Comparison of ENCODE assay signal across 26 mouse cellular contexts in the genomic region with DNA sequence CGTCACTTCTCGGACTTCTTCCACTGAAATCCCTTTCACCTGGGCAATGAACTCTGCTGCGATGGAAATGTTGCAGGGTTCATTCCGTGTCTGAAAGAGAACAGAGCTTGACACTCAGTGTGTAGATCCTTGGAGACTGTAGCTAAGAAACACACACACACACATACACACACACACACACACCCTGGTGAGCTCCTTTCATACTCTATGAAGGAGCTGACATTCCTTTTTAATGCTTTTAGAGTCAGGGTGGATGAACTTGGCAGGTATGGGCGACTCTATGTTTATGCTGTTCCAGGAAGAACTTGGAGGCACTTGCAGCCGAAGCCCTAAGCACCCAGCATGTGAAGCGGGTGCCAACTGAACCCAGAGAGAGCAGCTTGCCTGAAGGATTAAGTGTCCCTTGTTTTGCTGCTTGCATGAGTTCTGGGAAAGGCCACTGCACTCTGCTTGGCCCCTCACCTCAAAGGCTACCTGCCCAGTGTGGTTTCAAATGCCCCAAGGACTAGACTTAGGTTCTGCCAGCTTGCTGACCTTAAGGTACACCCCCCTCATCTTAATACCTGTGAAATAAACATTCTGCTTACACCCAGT. TPM values are rescaled to one million over a fixed set of nuclear protein-coding genes. Genes with fewer than 3 reads are reported as not detected.
DNase-seq lines count a peak whose midpoint lies in the region; ATAC-seq and TF ChIP-seq lines count a peak whose summit lies in the region.
"Had no signal": no experiment of that assay in that cellular context is flagged by ENCODE, and none has a peak within 500 bp of the region (broad histone marks: within the 10 kb centered on the region; RNA-seq: fewer than 3 reads in every experiment).

No protein-coding gene starts in this region.

- no peaks in the 10 kb centered on the region for H3K4me1 ChIP-seq in hindbrain, embryonic 15.5 days (replicated peaks)
- H3K4me1 ChIP-seq in hindbrain, embryonic 12.5 days, result no peaks in the 10 kb centered on the region
- no peaks in the 10 kb centered on the region for H3K4me1 ChIP-seq in kidney, embryonic 16.5 days (ENCODE audit: insufficient read depth, low read length)
- H3K4me1 ChIP-seq in stomach, embryonic 16.5 days (ENCODE audit: control insufficient read depth, insufficient read depth, low read length), result no peaks in the 10 kb centered on the region
- no peaks in the 10 kb centered on the region for H3K4me1 ChIP-seq in liver, postnatal 0 days (ENCODE audit: insufficient read depth)
- H3K4me1 ChIP-seq in heart, embryonic 11.5 days (ENCODE audit: control insufficient read depth, insufficient read depth, low read length), result no peaks in the 10 kb centered on the region
- H3K4me1 ChIP-seq: embryonic facial prominence, embryonic 13.5 days; forebrain, embryonic 15.5 days; heart, embryonic 13.5 days; limb, embryonic 13.5 days; lung, embryonic 15.5 days had no signal

- TF ChIP-seq CTCF in liver, postnatal 0 days (IDR thresholded peaks at IDR 0.05; ENCODE audit: low read depth), result no peak

- TF ChIP-seq EP300 in liver, postnatal 0 days (IDR thresholded peaks at IDR 0.05; ENCODE audit: low read depth), result no peak

- H3K36me3 ChIP-seq in hindbrain, embryonic 15.5 days, result no peaks in the 10 kb centered on the region
- no peaks in the 10 kb centered on the region for H3K36me3 ChIP-seq in hindbrain, embryonic 12.5 days
- no peaks in the 10 kb centered on the region for H3K36me3 ChIP-seq in kidney, embryonic 16.5 days (ENCODE audit: insufficient read depth, low read length)
- H3K36me3 ChIP-seq in stomach, embryonic 16.5 days (ENCODE audit: control insufficient read depth, insufficient read depth, low read length), result no peaks in the 10 kb centered on the region
- peaks cover 3% of the 10 kb centered on the region; the same call in 1 of the 2 replicates for H3K36me3 ChIP-seq in liver, postnatal 0 days (replicated peaks; ENCODE audit: insufficient read depth, low read length)
- H3K36me3 ChIP-seq in heart, embryonic 11.5 days (ENCODE audit: control insufficient read depth, insufficient read depth, low read length), result no peaks in the 10 kb centered on the region
- H3K36me3 ChIP-seq: embryonic facial prominence, embryonic 13.5 days; forebrain, embryonic 15.5 days; limb, embryonic 13.5 days; liver, embryonic 13.5 days; lung, embryonic 15.5 days had no signal

- DNase-seq in kidney, adult 9 months, result peak; percentile 21
- DNase-seq in gastrocnemius, adult 8-10 months (ENCODE audit: low spot score in 2 of 2), result peak; percentile 61 to 81
- no peak for DNase-seq in liver, postnatal 0 days
- DNase-seq: B cell, adult 2 months; cerebellum, adult 9-11 months; liver, embryonic 13.5 days; lung, postnatal 4 days; retina, postnatal 1 day; right cerebral cortex, postnatal 4 days; thymus, postnatal 14 days had no signal

- H3K9me3 ChIP-seq in hindbrain, embryonic 15.5 days, result no peaks in the 10 kb centered on the region
- H3K9me3 ChIP-seq in hindbrain, embryonic 12.5 days (replicated peaks), result no peaks in the 10 kb centered on the region
- H3K9me3 ChIP-seq in kidney, embryonic 16.5 days (ENCODE audit: low read length), result no peaks in the 10 kb centered on the region
- H3K9me3 ChIP-seq in stomach, embryonic 16.5 days (replicated peaks; ENCODE audit: control insufficient read depth, low read length), result no peaks in the 10 kb centered on the region
- H3K9me3 ChIP-seq in liver, postnatal 0 days (ENCODE audit: low read length), result no peaks in the 10 kb centered on the region
- no peaks in the 10 kb centered on the region for H3K9me3 ChIP-seq in heart, embryonic 11.5 days (replicated peaks; ENCODE audit: control insufficient read depth, low read length)
- H3K9me3 ChIP-seq: embryonic facial prominence, embryonic 13.5 days; forebrain, embryonic 15.5 days; heart, embryonic 13.5 days; limb, embryonic 13.5 days; liver, embryonic 13.5 days; lung, embryonic 15.5 days had no signal

- no peaks in the 10 kb centered on the region for H3K27me3 ChIP-seq in hindbrain, embryonic 15.5 days
- H3K27me3 ChIP-seq in hindbrain, embryonic 12.5 days, result no peaks in the 10 kb centered on the region
- 0 out of 2 replicates have a peak, but pooled peaks cover 5% of the 10 kb centered on the region for H3K27me3 ChIP-seq in kidney, embryonic 16.5 days (ENCODE audit: insufficient read depth, low read length)
- H3K27me3 ChIP-seq in stomach, embryonic 16.5 days (ENCODE audit: control insufficient read depth, insufficient read depth, low read length), result no peaks in the 10 kb centered on the region
- no peaks in the 10 kb centered on the region for H3K27me3 ChIP-seq in liver, postnatal 0 days (ENCODE audit: insufficient read depth, low read length)
- H3K27me3 ChIP-seq in heart, embryonic 11.5 days (ENCODE audit: control insufficient read depth, insufficient read depth, low read length), result no peaks in the 10 kb centered on the region
- H3K27me3 ChIP-seq: embryonic facial prominence, embryonic 13.5 days; forebrain, embryonic 15.5 days; heart, embryonic 13.5 days; limb, embryonic 13.5 days; liver, embryonic 13.5 days; lung, embryonic 15.5 days had no signal

- H3K4me2 ChIP-seq in hindbrain, embryonic 15.5 days, result no peak overlapping the region
- no peak overlapping the region for H3K4me2 ChIP-seq in hindbrain, embryonic 12.5 days (replicated peaks)
- no peak overlapping the region for H3K4me2 ChIP-seq in kidney, embryonic 16.5 days (replicated peaks; ENCODE audit: low read depth, low read length)
- H3K4me2 ChIP-seq in stomach, embryonic 16.5 days (ENCODE audit: low read depth, low read length), result no peak overlapping the region
- H3K4me2 ChIP-seq in liver, postnatal 0 days (ENCODE audit: low read depth, low read length), result no peak overlapping the region
- no peak overlapping the region for H3K4me2 ChIP-seq in heart, embryonic 11.5 days
- H3K4me2 ChIP-seq: embryonic facial prominence, embryonic 13.5 days; forebrain, embryonic 15.5 days; heart, embryonic 13.5 days; limb, embryonic 13.5 days; liver, embryonic 13.5 days; lung, embryonic 15.5 days had no signal

- H3K27ac ChIP-seq in hindbrain, embryonic 15.5 days (replicated peaks), result no peak overlapping the region
- no peak overlapping the region for H3K27ac ChIP-seq in hindbrain, embryonic 12.5 days
- no peak overlapping the region for H3K27ac ChIP-seq in kidney, embryonic 16.5 days (ENCODE audit: low read length)
- no peak overlapping the region for H3K27ac ChIP-seq in stomach, embryonic 16.5 days (ENCODE audit: low read length)
- no peak overlapping the region for H3K27ac ChIP-seq in liver, postnatal 0 days (ENCODE audit: low read depth)
- H3K27ac ChIP-seq in heart, embryonic 11.5 days (ENCODE audit: low read depth, low read length), result no peak overlapping the region
- H3K27ac ChIP-seq: embryonic facial prominence, embryonic 13.5 days; forebrain, embryonic 15.5 days; heart, embryonic 13.5 days; limb, embryonic 13.5 days; lung, embryonic 15.5 days had no signal

- no peak overlapping the region for H3K9ac ChIP-seq in hindbrain, embryonic 15.5 days
- no peak overlapping the region for H3K9ac ChIP-seq in hindbrain, embryonic 12.5 days
- H3K9ac ChIP-seq in kidney, embryonic 16.5 days (replicated peaks; ENCODE audit: low read length), result no peak overlapping the region
- no peak overlapping the region for H3K9ac ChIP-seq in stomach, embryonic 16.5 days (ENCODE audit: low read length)
- no peak overlapping the region for H3K9ac ChIP-seq in liver, postnatal 0 days (replicated peaks)
- H3K9ac ChIP-seq in heart, embryonic 11.5 days (ENCODE audit: low read depth, low read length), result no peak overlapping the region
- H3K9ac ChIP-seq: embryonic facial prominence, embryonic 13.5 days; forebrain, embryonic 15.5 days; heart, embryonic 13.5 days; limb, embryonic 13.5 days; liver, embryonic 13.5 days; lung, embryonic 15.5 days had no signal

- H3K4me3 ChIP-seq in hindbrain, embryonic 15.5 days, result no peak overlapping the region
- H3K4me3 ChIP-seq in hindbrain, embryonic 12.5 days, result no peak overlapping the region
- H3K4me3 ChIP-seq in kidney, embryonic 16.5 days (ENCODE audit: low read length), result no peak overlapping the region
- no peak overlapping the region for H3K4me3 ChIP-seq in stomach, embryonic 16.5 days (replicated peaks; ENCODE audit: low read length)
- no peak overlapping the region for H3K4me3 ChIP-seq in liver, postnatal 0 days (ENCODE audit: low read depth, low read length)
- no peak overlapping the region for H3K4me3 ChIP-seq in heart, embryonic 11.5 days (ENCODE audit: low read depth, low read length)
- H3K4me3 ChIP-seq: embryonic facial prominence, embryonic 13.5 days; forebrain, embryonic 15.5 days; heart, embryonic 13.5 days; limb, embryonic 13.5 days; liver, embryonic 13.5 days; lung, embryonic 15.5 days had no signal

- WGBS in hindbrain, embryonic 15.5 days, result 67% methylated on average over 7 of the region's 7 CpGs
- 71% methylated on average over 7 of the region's 7 CpGs for WGBS in hindbrain, embryonic 12.5 days
- 79% methylated on average over 7 of the region's 7 CpGs for WGBS in kidney, embryonic 16.5 days
- 59% methylated on average over 7 of the region's 7 CpGs for WGBS in stomach, embryonic 16.5 days
- 72% methylated on average over 7 of the region's 7 CpGs for WGBS in liver, postnatal 0 days (ENCODE audit: insufficient replicate concordance)
- 73% methylated on average over 7 of the region's 7 CpGs for WGBS in heart, embryonic 11.5 days (ENCODE audit: insufficient replicate concordance)

- ATAC-seq in hindbrain, embryonic 15.5 days (ENCODE audit: low FRiP score, low read depth), result peak; percentile 63; the same call in 1 of the 2 replicates
- no peak for ATAC-seq in hindbrain, embryonic 12.5 days (ENCODE audit: low FRiP score)
- ATAC-seq in kidney, embryonic 16.5 days (ENCODE audit: low FRiP score, low TSS enrichment), result no peak
- ATAC-seq in stomach, embryonic 16.5 days (ENCODE audit: insufficient read depth, low FRiP score), result peak; percentile 53; the same call in 1 of the 2 replicates
- ATAC-seq in liver, postnatal 0 days, result no peak
- no peak for ATAC-seq in heart, embryonic 11.5 days (replicated peaks; ENCODE audit: insufficient number of reproducible peaks, low FRiP score, low TSS enrichment)
- ATAC-seq: forebrain, embryonic 15.5 days had no signal

RNA-seq across cellular contexts. Expression of a gene that starts 9.9 kb away (rescaled TPM):
- not detected in 2 replicates for polyA plus RNA-seq in hindbrain, embryonic 15.5 days (2015; fragmentation: Nextera tagmentation; extraction: Ambion mirVana)
- not detected in 2 replicates for polyA plus RNA-seq in hindbrain, embryonic 12.5 days (2016; fragmentation: Nextera tagmentation; extraction: Ambion mirVana)
- polyA plus RNA-seq in kidney, embryonic 16.5 days (2015; fragmentation: Nextera tagmentation; extraction: Ambion mirVana), result not detected in 2 replicates
- total RNA-seq in gastrocnemius, adult 8-10 months (2022), result not detected
- not detected in 2 replicates for polyA plus RNA-seq in stomach, embryonic 16.5 days (2015; fragmentation: Nextera tagmentation; extraction: Ambion mirVana)
- polyA plus RNA-seq in liver, postnatal 0 days (2015; fragmentation: Nextera tagmentation; extraction: Ambion mirVana), result 0.49 TPM in 1 of 2 replicates, not detected in the other
- polyA plus RNA-seq in heart, embryonic 11.5 days (2014; fragmentation: Nextera tagmentation; extraction: Ambion mirVana), result 0.86 TPM in 1 of 2 replicates, not detected in the other
- total RNA-seq: heart, postnatal 25 days; layer of hippocampus, postnatal 25 days; left cerebral cortex, postnatal 10 days; monocyte, adult 5-6 weeks had no signal
- polyA plus RNA-seq: embryonic facial prominence, embryonic 13.5 days; forebrain, embryonic 15.5 days; heart, embryonic 13.5 days; large intestine, adult 2 months; limb, embryonic 13.5 days; liver, embryonic 13.5 days; lung, embryonic 15.5 days; neural tube, embryonic 11.5 days had no signal

RNA-seq across cellular contexts. Expression of a gene that starts 16.4 kb away (rescaled TPM):
- 14.5 TPM in 2 replicates for polyA plus RNA-seq in hindbrain, embryonic 15.5 days (2015; fragmentation: Nextera tagmentation; extraction: Ambion mirVana)
- polyA plus RNA-seq in hindbrain, embryonic 12.5 days (2016; fragmentation: Nextera tagmentation; extraction: Ambion mirVana), result 14.5 and 17.6 TPM in 2 replicates
- polyA plus RNA-seq in kidney, embryonic 16.5 days (2015; fragmentation: Nextera tagmentation; extraction: Ambion mirVana), result 13.1 and 14.4 TPM in 2 replicates
- 10 to 100 TPM in 3 of 4 experiments, 1 to 10 TPM in 1; 9.9 to 16.6 (median 13.7) TPM for total RNA-seq in gastrocnemius, adult 8-10 months (2022)
- polyA plus RNA-seq in stomach, embryonic 16.5 days (2015; fragmentation: Nextera tagmentation; extraction: Ambion mirVana), result 14.1 and 15.1 TPM in 2 replicates
- polyA plus RNA-seq in liver, postnatal 0 days (2015; fragmentation: Nextera tagmentation; extraction: Ambion mirVana), result 6.0 and 6.5 TPM in 2 replicates
- 19.6 and 20.3 TPM in 2 replicates for polyA plus RNA-seq in heart, embryonic 11.5 days (2014; fragmentation: Nextera tagmentation; extraction: Ambion mirVana)

RNA-seq across cellular contexts. Expression of a gene that starts 16.5 kb away (rescaled TPM):
- polyA plus RNA-seq in hindbrain, embryonic 15.5 days (2015; fragmentation: Nextera tagmentation; extraction: Ambion mirVana), result 4.6 and 4.9 TPM in 2 replicates
- polyA plus RNA-seq in hindbrain, embryonic 12.5 days (2016; fragmentation: Nextera tagmentation; extraction: Ambion mirVana), result 12.6 and 15.8 TPM in 2 replicates
- polyA plus RNA-seq in kidney, embryonic 16.5 days (2015; fragmentation: Nextera tagmentation; extraction: Ambion mirVana), result 21.9 and 25.5 TPM in 2 replicates
- total RNA-seq in gastrocnemius, adult 8-10 months (2022), result under 1 TPM; 0.12 to 0.70 (median 0.32) TPM
- polyA plus RNA-seq in stomach, embryonic 16.5 days (2015; fragmentation: Nextera tagmentation; extraction: Ambion mirVana), result 15.6 and 17.9 TPM in 2 replicates
- polyA plus RNA-seq in liver, postnatal 0 days (2015; fragmentation: Nextera tagmentation; extraction: Ambion mirVana), result 5.2 and 5.7 TPM in 2 replicates
- 12.7 and 14.0 TPM in 2 replicates for polyA plus RNA-seq in heart, embryonic 11.5 days (2014; fragmentation: Nextera tagmentation; extraction: Ambion mirVana)

RNA-seq across cellular contexts. Expression of a gene that starts 20.4 kb away (rescaled TPM):
- polyA plus RNA-seq in hindbrain, embryonic 15.5 days (2015; fragmentation: Nextera tagmentation; extraction: Ambion mirVana), result 9.9 and 10.2 TPM in 2 replicates
- polyA plus RNA-seq in hindbrain, embryonic 12.5 days (2016; fragmentation: Nextera tagmentation; extraction: Ambion mirVana), result 9.1 and 9.6 TPM in 2 replicates
- 6.0 and 6.2 TPM in 2 replicates for polyA plus RNA-seq in kidney, embryonic 16.5 days (2015; fragmentation: Nextera tagmentation; extraction: Ambion mirVana)
- total RNA-seq in gastrocnemius, adult 8-10 months (2022), result 10 to 100 TPM in 2 of 4 experiments, 1 to 10 TPM in 2; 8.3 to 17.1 (median 10.4) TPM
- polyA plus RNA-seq in stomach, embryonic 16.5 days (2015; fragmentation: Nextera tagmentation; extraction: Ambion mirVana), result 3.5 and 5.1 TPM in 2 replicates
- 2.6 and 3.0 TPM in 2 replicates for polyA plus RNA-seq in liver, postnatal 0 days (2015; fragmentation: Nextera tagmentation; extraction: Ambion mirVana)
- 5.4 and 5.6 TPM in 2 replicates for polyA plus RNA-seq in heart, embryonic 11.5 days (2014; fragmentation: Nextera tagmentation; extraction: Ambion mirVana)

RNA-seq across cellular contexts. Expression of a gene that starts 51.3 kb away (rescaled TPM):
- 2.0 and 2.3 TPM in 2 replicates for polyA plus RNA-seq in hindbrain, embryonic 15.5 days (2015; fragmentation: Nextera tagmentation; extraction: Ambion mirVana)
- 2.8 and 3.8 TPM in 2 replicates for polyA plus RNA-seq in hindbrain, embryonic 12.5 days (2016; fragmentation: Nextera tagmentation; extraction: Ambion mirVana)
- 13.5 and 14.6 TPM in 2 replicates for polyA plus RNA-seq in kidney, embryonic 16.5 days (2015; fragmentation: Nextera tagmentation; extraction: Ambion mirVana)
- total RNA-seq in gastrocnemius, adult 8-10 months (2022), result not detected
- 8.0 and 8.4 TPM in 2 replicates for polyA plus RNA-seq in stomach, embryonic 16.5 days (2015; fragmentation: Nextera tagmentation; extraction: Ambion mirVana)
- polyA plus RNA-seq in liver, postnatal 0 days (2015; fragmentation: Nextera tagmentation; extraction: Ambion mirVana), result 1.6 and 2.2 TPM in 2 replicates
- 3.9 and 5.1 TPM in 2 replicates for polyA plus RNA-seq in heart, embryonic 11.5 days (2014; fragmentation: Nextera tagmentation; extraction: Ambion mirVana)

Comparison
In these comparisons a context has a peak if more than half of its experiments do, and no peak if none do; other contexts are left out.
1. ATAC-seq: peak in hindbrain, embryonic 15.5 days (single experiment) and stomach, embryonic 16.5 days (single experiment); none in hindbrain, embryonic 12.5 days (single experiment), kidney, embryonic 16.5 days (single experiment), liver, postnatal 0 days (single experiment) and heart, embryonic 11.5 days (single experiment).